Mouse (Mus musculus) myocyte (in vitro differentiated cells): ENCODE results near the gene Zfhx3.

Source experiments
- CEBPB ChIP-seq: IDR thresholded peaks from 2 replicates; pipeline ENCODE4 v1.6.1; 2011; ENCODE audit warnings: mild to moderate bottlenecking, moderate library complexity; ENCODE audit not compliant: poor library complexity, insufficient read depth, severe bottlenecking
- E2F4 ChIP-seq: IDR thresholded peaks from one replicate; pipeline ENCODE4 v1.6.1; 2011; ENCODE audit warnings: mild to moderate bottlenecking, control low read depth, moderate library complexity; ENCODE audit not compliant: insufficient read depth

DNA sequence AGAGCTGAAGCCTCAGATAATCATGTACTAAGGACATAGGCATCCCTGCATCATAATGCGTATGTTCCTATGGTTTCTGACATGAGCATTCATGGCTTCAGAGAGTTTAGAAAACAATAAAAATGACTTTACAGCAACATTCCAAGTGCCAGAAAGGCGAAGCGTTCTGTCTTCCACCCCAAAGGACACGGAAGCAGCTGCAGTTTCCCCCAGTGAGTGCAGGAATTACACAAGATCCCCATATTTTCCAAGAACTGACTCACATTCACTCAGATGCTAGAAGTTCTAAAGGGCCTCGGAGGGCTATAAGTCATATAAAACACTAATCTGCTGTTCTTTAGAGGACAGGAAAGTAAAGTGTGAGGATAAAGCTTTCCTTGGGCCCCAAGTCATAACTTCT is 75.3 kb downstream of the Zfhx3 start:
- no peak for TF ChIP-seq E2F4
- no peak for TF ChIP-seq CEBPB
